Mouse (Mus musculus) kidney, adult 2 months (tissue): Measurements from ENCODE around the gene Slc44a1. TPM values are rescaled to one million over a fixed set of nuclear protein-coding genes. Genes with fewer than 3 reads are reported as not detected.

Source experiments
- DNase-seq: peaks from one replicate; pipeline ENCODE4 v3.0.0; 2021
- H3K27ac ChIP-seq: fragments of 200-500 bp; 2 replicates; pipeline ENCODE4 v1.5.1; 2012; ENCODE audit warnings: low read depth, low read length, control low read depth, inconsistent platforms; ENCODE audit not compliant: insufficient read depth
- H3K27me3 ChIP-seq: fragments of 200-500 bp; replicated peaks from 2 replicates; pipeline ENCODE4 v1.6.1; 2012; ENCODE audit warnings: mild to moderate bottlenecking, moderate library complexity, low read length, inconsistent platforms; ENCODE audit not compliant: control insufficient read depth, insufficient read depth
- H3K36me3 ChIP-seq: fragments of 200-500 bp; 2 replicates; pipeline ENCODE4 v1.6.1; 2012; ENCODE audit warnings: mild to moderate bottlenecking, moderate library complexity, low read length, inconsistent platforms; ENCODE audit not compliant: control insufficient read depth, insufficient read depth
- H3K4me1 ChIP-seq: fragments of 200-500 bp; 2 replicates; pipeline ENCODE4 v1.6.1; 2011; ENCODE audit warnings: low read length; ENCODE audit not compliant: control insufficient read depth, insufficient read depth
- H3K4me3 ChIP-seq: fragments of 200-500 bp; 2 replicates; pipeline ENCODE4 v1.5.1; 2011; ENCODE audit warnings: mild to moderate bottlenecking, low read depth, low read length, control low read depth; ENCODE audit not compliant: insufficient read depth
- CTCF ChIP-seq: fragments of 200-500 bp; conservative IDR thresholded peaks from 2 replicates; pipeline ENCODE4 v1.5.1; 2011; ENCODE audit warnings: low read depth, mild to moderate bottlenecking, control low read depth, low read length, moderate library complexity, mixed read lengths; ENCODE audit not compliant: insufficient read depth, insufficient read length
- POLR2A ChIP-seq: fragments of 200-500 bp; IDR thresholded peaks from one replicate; pipeline ENCODE4 v1.6.1; 2011; ENCODE audit warnings: low read depth, low read length, control low read depth
- WGBS: fragments of 180-500 bp; shearing (Covaris S2); methylation state at CpG from one replicate; pipeline ENCODE4 v1.1.7; 2018; 5-methylcytosine and 5-hydroxymethylcytosine counted together
- polyA plus RNA-seq: library from polyadenylated mRNA; depleted of rRNA; stranded (reverse); fragments of >200 nt; gene quantifications from 2 replicates; pipeline ENCODE4 v1.2.3, GENCODE M21; 2012

Gene Slc44a1
- polyA plus RNA-seq, 1 experiment: 26.5 TPM

GRCm38 (mm10) chr4:53539929-53540328 is 99.7 kb downstream of the Slc44a1 start:
- WGBS: 95% methylated on average over 11 of the region's 11 CpGs
- DNase-seq: no peak

GRCm38 (mm10) chr4:53543421-53543820 is 103.2 kb downstream of the Slc44a1 start:
- Histone ChIP-seq H3K27ac (no peak overlapping the region), H3K4me1 (no peaks in the 10 kb centered on the region), H3K4me3 (no peak overlapping the region), H3K27me3 (no peaks in the 10 kb centered on the region), H3K36me3 (peaks cover 3% of the 10 kb centered on the region)
- 58% methylated on average over 8 of the region's 8 CpGs for WGBS
- peak; percentile 69 for DNase-seq
- TF ChIP-seq POLR2A (no peak), CTCF (no peak)

More at GRCm38 (mm10) chr4:53539929-53540328, 99.7 kb downstream of the Slc44a1 start:
- no peaks in the 10 kb centered on the region for H3K4me1 ChIP-seq
- TF ChIP-seq POLR2A (no peak), CTCF (no peak)
- H3K27me3 ChIP-seq: no peaks in the 10 kb centered on the region
- peaks cover 3% of the 10 kb centered on the region for H3K36me3 ChIP-seq
- H3K27ac ChIP-seq: no peak overlapping the region
- no peak overlapping the region for H3K4me3 ChIP-seq

GRCm38 (mm10) chr4:53544889-53545288 is 104.7 kb downstream of the Slc44a1 start:
- no peaks in the 10 kb centered on the region for H3K4me1 ChIP-seq
- no peak overlapping the region for H3K4me3 ChIP-seq
- 52% methylated on average over 1 of the region's 1 CpGs for WGBS
- H3K27ac ChIP-seq: no peak overlapping the region
- DNase-seq: peak; percentile 55
- TF ChIP-seq POLR2A (no peak), CTCF (peak; percentile 30; the same call in 1 of the 2 replicates)
- H3K36me3 ChIP-seq: peaks cover 3% of the 10 kb centered on the region
- no peaks in the 10 kb centered on the region for H3K27me3 ChIP-seq

- H3K27ac ChIP-seq: no peak overlapping the region
- 84% methylated on average over 5 of the region's 5 CpGs for WGBS
- TF ChIP-seq CTCF (no peak), POLR2A (no peak)
- no peak for DNase-seq
- no peaks in the 10 kb centered on the region for H3K4me1 ChIP-seq
- no peak overlapping the region for H3K4me3 ChIP-seq
- H3K36me3 ChIP-seq: peaks cover 3% of the 10 kb centered on the region
- H3K27me3 ChIP-seq: no peaks in the 10 kb centered on the region
Observed at GRCm38 (mm10) chr4:53547381-53547780, 107.2 kb downstream of the Slc44a1 start.

GRCm38 (mm10) chr4:53549375-53549774 is 109.2 kb downstream of the Slc44a1 start:
- Histone ChIP-seq H3K4me3 (no peak overlapping the region), H3K27me3 (no peaks in the 10 kb centered on the region), H3K27ac (no peak overlapping the region), H3K36me3 (peaks cover 2% of the 10 kb centered on the region), H3K4me1 (no peaks in the 10 kb centered on the region)
- no peak for TF ChIP-seq POLR2A
- TF ChIP-seq CTCF: no peak
- DNase-seq: no peak
- WGBS: 64% methylated on average over 4 of the region's 4 CpGs

GRCm38 (mm10) chr4:53564618-53565017 is 124.4 kb downstream of the Slc44a1 start:
- Histone ChIP-seq H3K27me3 (no peaks in the 10 kb centered on the region), H3K4me3 (no peak overlapping the region), H3K36me3 (peaks cover 2% of the 10 kb centered on the region; the same call in 1 of the 2 replicates), H3K4me1 (no peaks in the 10 kb centered on the region), H3K27ac (no peak overlapping the region)
- DNase-seq: no peak
- 88% methylated on average over 5 of the region's 5 CpGs for WGBS
- TF ChIP-seq POLR2A (no peak), CTCF (no peak)

- H3K27me3 ChIP-seq: no peaks in the 10 kb centered on the region
- H3K27ac ChIP-seq: no peak overlapping the region
- peaks cover 2% of the 10 kb centered on the region; the same call in 1 of the 2 replicates for H3K36me3 ChIP-seq
- TF ChIP-seq POLR2A (no peak), CTCF (no peak)
- H3K4me3 ChIP-seq: no peak overlapping the region
- H3K4me1 ChIP-seq: no peaks in the 10 kb centered on the region
- DNase-seq: no peak
- WGBS: 88% methylated on average over 1 of the region's 1 CpGs
Observed at GRCm38 (mm10) chr4:53567065-53567464, 126.9 kb downstream of the Slc44a1 start.

- 59% methylated on average over 2 of the region's 2 CpGs for WGBS
- Histone ChIP-seq H3K4me1 (no peaks in the 10 kb centered on the region), H3K27ac (no peak overlapping the region), H3K27me3 (no peaks in the 10 kb centered on the region), H3K36me3 (no peaks in the 10 kb centered on the region), H3K4me3 (no peak overlapping the region)
- TF ChIP-seq POLR2A (no peak), CTCF (no peak)
- peak; percentile 32 for DNase-seq
Observed at GRCm38 (mm10) chr4:53575558-53575957, 135.3 kb downstream of the Slc44a1 start.
